Mouse (Mus musculus): ENCODE data around the gene Fam166b.

GRCm38 (mm10) chr4:43477857-43478533, 49.1 kb upstream of the Fam166b start:
- TF ChIP-seq CTCF (IDR thresholded peaks at IDR 0.05; ENCODE audit: control insufficient read depth, insufficient read depth, insufficient read length) (no peak), USF1 (IDR thresholded peaks at IDR 0.05; ENCODE audit: low read depth) (no peak)
